Mouse (Mus musculus): ENCODE measurements around the gene Kcnd2.
A peak's percentile ranks its signal among the peaks of the same experiment; 100 is the strongest.
"Not testable (repeated sequence)": the region's sequence is repeated elsewhere in the genome, so short reads cannot be mapped to it uniquely, and the experiment has no call there.

Gene Kcnd2

DNA sequence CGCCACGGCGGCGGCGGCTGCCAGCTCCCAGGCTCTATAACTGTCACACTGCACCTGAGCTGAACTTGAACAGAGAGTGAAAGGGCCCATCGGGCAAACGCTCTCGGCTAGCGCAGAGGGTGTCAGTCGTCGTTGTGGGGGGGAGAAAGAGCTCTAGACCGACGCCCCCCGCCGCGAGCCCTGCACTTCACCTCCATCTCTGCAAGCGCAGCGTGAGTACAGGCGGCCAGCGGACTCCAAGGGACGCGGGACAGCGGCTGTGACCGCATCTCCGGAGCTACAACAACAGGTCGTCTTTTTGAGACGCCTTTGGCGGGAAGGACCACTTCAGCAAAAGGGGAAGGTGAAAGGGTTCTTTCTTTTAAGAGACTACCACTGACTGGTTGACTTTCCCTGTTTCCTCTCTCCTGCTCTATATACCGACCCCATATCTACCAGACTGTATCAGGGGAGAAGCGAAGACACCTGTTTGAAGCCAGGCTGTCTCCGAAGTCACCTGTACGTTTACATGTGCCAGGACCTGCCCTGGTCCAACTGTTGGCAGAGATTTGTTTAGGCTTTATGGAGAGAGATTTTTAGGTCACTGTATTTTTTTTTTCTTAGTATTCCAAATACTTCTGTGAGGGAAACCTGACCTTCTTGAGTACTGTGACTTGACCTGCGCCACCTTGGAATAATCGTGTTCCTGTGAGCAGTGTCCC lies at the start of gene Kcnd2:
TSS of gene Kcnd2 (plus strand) at position 13 of the 701 bp plus-strand sequence.
- DNase-seq (ENCODE audit: low read depth, low spot score) = no peak

DNA sequence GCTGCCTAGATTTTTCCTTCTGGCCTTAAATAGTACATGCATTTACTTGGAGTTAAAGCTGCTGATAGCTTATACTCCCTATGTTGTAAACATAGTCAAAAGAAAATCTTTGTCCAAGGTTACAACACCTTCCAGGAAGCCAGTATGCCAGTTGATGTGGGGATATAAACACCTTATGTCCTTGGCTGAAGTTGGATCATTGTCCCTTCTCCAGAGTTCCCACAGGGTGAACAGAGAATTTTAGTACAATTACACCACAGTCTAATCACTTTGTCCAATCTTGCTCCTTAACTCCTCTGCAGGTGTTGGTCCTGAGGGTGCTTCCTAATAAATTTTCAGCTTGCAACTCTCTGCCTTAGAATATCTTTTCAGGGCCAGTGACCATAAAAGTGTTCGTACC lies 48.7 kb upstream of the Kcnd2 start:
- DNase-seq (ENCODE audit: low read depth, low spot score) = no peak

DNA sequence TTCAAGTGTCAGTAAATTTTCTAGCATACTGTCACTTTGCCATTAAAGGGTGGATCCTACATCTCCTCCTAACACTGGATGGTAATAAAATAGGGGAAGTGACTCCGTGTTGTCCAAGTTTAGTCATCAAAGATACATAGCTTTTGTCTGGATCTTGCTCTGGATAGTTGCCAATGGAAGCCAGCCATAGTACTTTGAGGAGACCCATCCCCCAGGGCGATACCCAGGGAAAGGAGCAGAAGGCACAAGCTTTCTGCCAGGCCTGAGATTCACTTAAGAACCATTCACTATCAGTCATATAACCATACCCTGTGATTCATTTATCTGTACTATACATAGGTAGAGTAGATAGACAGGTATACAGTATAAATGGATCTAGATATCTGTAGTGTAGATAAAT lies 20.0 kb upstream of the Kcnd2 start:
- no peak for DNase-seq (ENCODE audit: low read depth, low spot score)

DNA sequence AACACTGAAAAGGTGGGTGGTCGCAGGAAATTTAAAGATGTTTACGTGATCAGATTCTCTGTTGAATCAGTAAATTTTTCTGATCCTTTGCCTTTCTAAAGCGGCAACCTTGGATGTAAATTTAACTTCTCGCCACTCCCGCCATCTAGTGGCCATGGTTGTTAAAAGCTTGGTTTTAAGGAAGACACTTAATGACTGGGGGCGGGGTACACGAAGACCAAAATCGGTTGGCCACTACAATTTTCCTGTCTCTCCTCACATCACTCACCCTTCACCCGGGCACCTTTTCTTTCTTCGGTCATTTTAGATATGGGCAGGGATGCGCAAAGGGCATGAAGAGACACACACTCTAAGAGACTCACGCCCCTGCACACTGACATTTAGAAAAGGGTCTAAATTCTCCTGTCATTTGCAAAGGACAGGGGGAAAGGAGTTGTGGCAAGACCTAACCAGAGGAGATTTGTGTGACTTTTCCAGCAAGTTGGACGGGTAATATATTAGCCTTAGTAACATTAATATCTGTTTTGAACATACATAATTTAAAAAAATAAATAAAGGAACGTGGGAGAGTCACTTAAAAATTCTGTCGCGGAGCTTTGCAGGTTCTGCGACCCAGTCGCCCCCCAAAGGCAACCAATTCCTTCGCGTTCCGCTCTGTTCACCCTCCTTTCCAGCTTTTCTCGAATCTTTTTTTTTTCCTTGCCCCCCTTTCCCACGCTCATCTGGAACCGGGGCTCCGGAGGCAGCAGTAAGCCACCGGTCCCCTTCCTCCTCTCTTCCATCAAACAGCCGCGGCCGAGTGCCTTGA lies 1.2 kb upstream of the Kcnd2 start:
- peak; percentile 79 for DNase-seq (ENCODE audit: low read depth, low spot score)

DNA sequence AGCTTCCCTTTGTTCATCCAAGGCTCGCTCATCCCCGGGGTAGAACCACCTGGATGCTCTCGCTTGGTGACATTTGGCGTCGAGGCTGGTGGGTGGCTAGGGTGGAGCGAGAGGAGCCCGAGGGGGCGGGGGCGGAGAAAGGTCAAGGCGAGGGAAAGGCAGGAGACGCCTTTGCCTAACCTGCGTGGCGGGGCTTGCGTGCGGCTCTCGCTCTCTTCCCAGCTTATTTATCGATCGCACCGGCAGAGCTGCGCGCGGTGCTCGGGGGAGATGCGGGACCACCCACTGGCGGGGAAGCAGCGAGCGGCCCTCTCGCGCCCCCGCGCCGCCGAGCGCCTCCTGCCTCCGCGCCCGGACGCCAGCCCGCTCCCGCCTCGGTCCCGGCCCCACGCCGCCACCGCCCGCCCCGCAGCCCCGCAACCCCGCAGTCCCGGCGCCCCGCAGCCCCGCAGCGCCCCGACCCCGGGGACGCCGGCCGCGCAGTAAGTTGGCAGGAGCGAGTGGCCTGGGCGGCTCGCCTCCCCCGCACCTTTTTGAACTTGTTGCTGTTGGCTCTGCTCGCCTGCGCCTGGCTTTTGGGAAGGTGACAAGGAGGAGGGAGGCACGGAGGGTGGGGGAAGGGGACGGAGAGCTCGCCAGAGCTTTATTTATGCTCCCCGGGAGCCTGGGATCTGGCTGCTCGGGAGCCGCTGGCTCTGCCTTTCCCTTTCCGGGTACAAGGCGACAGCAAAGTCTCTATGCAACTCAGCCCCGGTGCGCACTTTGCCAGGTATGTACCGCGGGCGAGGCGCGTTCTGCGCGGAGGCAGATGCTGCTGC lies 421 bp upstream of the Kcnd2 start:
- peak; percentile 45 for DNase-seq (ENCODE audit: low read depth, low spot score)

DNA sequence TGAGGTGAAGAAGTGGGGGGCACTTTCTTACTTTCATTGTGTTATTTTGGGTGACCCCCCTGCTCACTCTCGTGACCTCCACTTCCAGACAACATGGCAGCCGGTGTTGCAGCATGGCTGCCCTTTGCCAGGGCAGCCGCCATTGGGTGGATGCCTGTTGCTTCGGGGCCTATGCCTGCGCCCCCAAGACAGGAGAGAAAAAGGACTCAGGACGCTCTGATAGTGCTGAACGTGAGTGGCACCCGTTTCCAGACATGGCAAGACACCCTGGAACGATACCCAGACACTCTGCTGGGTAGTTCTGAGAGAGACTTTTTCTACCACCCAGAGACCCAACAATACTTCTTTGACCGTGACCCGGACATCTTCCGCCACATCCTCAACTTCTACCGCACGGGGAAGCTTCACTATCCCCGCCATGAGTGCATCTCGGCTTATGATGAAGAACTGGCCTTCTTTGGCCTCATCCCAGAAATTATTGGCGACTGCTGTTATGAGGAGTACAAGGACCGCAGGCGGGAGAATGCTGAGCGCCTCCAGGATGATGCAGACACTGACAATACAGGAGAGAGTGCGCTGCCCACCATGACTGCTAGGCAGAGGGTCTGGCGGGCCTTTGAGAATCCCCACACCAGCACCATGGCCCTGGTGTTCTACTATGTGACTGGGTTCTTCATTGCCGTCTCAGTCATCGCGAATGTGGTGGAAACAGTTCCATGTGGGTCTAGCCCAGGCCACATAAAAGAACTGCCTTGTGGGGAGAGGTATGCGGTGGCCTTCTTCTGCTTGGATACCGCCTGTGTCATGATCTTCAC lies 1.1 kb downstream of the Kcnd2 start:
- no peak for DNase-seq (ENCODE audit: low read depth, low spot score)

DNA sequence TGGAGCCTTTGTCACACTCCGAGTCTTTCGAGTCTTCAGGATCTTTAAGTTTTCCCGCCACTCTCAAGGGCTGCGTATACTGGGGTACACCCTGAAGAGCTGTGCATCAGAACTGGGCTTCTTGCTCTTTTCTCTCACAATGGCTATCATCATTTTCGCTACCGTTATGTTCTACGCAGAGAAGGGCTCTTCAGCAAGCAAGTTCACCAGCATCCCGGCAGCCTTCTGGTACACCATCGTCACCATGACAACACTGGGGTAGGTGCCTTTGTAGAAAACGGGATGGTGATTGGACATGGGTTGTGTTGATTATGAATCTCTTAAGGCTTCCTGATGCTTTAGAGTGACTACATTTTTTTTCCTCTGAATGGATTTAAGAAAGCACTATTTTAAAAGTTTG lies 1.9 kb downstream of the Kcnd2 start:
- no peak for DNase-seq (ENCODE audit: low read depth, low spot score)

DNA sequence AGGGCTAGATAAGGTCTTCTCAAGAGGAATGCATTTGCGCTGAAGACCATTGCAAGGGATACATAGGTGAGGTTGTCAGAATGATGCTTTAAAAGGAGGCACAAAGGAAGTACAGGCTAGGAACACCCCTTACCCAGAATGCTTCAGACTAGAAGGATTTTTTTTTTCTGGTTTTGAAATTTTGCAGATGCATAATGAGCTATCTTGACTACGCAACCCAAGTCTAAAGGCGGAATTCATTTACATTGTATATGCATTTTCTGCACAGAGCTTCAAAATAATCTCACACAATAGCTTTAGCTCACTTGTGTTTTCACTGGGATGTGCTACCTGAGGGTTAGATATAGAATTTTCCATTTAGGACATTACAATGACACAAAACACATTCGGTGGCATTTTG lies 10.8 kb downstream of the Kcnd2 start:
- DNase-seq (ENCODE audit: low read depth, low spot score) = no peak

DNA sequence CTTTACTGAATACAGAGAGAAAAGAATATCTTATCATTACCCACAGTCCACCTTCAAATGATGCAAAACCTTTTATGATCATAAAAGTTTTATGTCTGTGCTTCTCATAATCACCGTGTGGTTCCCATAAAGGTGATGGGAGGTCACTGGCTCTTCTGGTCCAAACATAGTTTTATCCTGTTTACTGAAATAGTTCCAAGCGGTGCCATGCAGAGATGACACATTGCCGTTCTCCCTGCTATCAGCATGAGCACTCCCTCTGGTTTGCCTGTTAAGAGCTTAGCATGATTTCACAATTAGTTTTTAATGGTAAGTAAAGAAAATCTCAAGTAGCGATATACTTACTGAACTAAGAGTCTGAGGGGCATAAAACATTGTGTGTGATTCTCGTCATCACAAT lies 43.7 kb downstream of the Kcnd2 start:
- DNase-seq (ENCODE audit: low read depth, low spot score) = no peak

DNA sequence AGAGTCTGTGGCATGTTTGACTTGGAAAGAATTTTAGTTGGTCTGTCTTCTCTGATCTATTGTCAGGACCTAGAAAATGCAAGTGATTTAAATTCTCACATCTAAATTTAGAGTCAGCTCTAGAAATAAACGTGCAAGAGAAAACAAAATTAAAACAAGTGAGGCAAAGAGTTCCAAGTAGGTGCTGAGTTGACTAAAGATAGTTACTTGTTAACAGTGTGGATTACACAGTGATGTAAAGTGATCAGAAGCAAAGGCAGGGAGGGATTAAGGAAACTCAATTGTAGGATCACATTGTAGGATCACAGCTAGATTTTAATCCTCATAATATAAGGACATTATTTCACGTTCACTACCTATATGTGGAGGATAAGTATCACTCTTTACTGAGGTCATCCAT lies 52.6 kb downstream of the Kcnd2 start:
- no peak for DNase-seq (ENCODE audit: low read depth, low spot score)

DNA sequence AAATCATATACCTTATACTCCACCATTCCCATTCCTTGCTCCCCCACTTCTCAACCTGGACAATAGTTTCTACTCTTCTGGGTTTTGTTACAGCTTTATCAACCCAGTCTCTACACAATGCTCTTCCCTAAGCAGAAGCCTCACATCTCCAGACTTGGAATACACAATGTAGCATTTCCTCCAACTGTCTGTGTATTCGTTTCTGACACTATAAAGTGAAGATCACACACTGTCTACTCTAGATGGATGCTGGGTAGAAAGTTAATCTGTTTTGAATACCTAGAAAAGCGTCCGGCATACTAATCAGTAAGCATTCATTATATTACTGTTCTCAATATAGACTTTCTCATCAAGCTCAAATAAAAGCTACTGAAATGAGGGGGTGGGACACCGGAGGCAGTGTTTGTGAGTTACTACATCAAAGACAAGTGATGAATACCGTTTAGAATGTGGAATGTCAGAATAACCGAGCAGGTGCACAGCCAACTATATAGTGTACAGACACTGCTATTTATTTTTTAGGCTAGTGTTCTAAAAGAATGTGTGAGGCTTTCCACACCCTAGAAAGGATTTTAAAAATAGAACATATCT lies 62.1 kb downstream of the Kcnd2 start:
- DNase-seq (ENCODE audit: low read depth, low spot score) = no peak

DNA sequence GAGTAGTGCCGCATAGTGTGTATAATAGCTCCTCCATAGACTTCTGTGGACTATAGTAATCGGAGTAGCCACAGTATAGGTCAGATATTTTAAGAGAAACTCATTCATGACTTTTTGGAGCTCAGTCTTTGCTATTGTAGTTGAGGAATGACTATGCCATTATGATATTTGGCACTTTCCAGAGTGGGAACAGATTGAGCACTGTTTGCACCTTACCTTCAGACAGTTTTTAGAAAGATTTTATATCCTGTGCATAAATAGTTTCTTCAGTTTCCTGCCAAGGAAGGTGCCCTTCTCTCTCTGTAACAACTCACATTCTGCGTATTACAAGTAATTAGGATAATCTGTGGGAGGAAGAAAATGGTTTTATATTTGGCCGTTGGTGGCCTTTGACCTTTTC lies 89.6 kb downstream of the Kcnd2 start:
- DNase-seq (ENCODE audit: low read depth, low spot score) = no peak

DNA sequence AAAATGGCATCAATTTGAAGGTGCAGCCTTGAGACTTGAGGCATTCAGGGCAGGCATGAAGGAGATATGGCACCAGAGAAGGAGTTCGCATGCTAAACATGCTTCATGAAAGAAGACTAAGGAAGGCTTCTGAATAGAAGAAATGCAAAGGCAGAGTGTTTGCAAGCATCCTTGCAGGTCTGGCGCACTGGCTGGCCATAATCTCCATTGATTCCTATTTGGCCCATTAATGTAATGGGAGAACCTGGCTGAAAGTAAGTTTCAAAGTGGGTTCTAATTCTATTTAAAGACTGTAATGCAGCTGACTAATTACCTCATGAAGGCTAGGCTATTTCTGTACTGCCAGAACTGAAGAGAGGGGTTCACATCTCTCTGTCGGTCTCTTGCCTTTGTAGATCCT lies 94.9 kb downstream of the Kcnd2 start:
- no peak for DNase-seq (ENCODE audit: low read depth, low spot score)

DNA sequence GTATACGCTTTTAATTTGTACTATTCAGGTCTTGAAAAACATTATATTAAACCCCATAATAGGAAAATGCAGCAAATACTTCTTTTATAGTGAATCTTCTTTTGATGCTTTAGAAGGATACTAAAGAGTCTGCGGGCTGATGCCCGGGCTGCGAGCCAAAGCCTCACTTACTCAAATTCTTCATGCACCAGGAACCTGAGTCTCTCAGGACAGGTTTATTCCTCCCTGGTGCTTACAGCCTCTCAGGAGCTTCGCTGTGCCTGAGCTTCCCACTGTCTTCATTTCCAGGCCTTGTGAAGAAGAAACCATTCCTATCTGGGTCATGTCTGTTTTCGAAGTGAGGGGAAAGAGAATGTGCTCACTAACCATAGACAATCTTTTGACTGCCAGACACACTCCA lies 106.1 kb downstream of the Kcnd2 start:
- no peak for DNase-seq (ENCODE audit: low read depth, low spot score)

DNA sequence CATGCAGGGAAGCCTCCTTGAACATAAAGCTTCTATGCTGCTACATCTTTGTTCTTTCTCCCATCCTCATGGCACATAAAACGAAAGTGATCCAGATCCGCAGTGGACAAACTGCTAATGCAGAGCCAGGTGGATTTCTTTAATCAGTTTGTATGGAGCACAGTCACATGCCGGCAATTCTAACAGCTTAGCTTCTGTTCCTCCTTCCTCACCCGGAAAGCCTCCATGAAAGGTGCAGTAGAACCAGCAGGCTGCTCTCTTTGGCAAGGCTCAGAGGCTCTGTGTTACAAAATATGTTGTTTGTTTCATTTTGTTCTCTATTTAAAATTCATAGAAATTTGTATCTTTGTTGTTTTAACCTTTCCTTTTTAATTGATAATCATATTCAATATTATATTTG lies 106.9 kb downstream of the Kcnd2 start:
- no peak for DNase-seq (ENCODE audit: low read depth, low spot score)

DNA sequence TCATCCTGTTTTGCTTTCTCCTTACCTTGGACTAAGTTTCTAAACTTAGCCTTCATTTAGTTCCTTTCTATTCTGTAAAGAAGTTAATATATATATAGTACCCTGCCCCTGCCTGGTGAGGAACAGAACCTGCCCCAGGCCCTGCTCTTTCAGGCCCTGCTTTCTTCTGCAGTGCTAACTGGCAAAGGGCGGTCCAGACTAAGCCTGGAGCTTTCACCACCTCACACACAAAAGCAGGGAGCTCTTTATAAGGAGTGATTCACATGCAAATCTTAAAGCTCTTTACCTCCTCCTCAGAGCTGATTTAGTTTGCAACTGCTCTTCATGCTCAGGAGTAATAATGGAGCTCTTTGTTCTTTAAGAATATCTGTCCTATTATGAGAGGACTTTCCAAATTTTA lies 109.9 kb downstream of the Kcnd2 start:
- DNase-seq (ENCODE audit: low read depth, low spot score) = no peak

DNA sequence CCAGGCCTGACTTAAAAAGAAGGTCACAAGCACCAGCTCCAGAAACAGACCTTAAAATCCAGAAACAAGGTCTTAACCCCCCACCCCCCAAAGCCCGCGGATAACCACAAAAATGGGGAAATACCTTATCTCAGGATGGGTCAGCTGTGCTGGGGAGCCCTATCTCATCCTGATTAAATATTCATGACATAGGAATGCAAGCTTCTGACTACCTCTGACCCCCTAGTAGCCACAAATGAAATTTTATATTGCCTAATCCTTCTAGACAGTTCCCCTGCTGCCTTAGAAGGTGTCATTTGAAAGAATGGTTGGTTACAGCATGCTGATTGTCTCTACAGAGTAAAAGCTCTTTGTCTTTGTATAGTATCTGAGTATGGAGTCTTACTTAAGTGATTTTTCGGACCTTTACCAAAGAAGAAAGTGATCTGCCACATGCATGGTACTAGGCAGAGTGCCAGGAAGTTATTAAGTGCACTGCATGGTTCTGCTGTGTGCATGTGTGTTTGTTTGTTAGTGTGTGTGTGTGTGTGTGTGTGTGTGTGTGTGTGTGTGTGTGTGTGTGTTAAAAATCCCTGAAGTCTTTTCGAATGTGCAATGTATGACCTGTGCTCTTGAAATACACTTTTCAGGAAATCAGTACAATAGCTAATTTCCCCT lies 111.9 kb downstream of the Kcnd2 start:
- no peak for DNase-seq (ENCODE audit: low read depth, low spot score)

DNA sequence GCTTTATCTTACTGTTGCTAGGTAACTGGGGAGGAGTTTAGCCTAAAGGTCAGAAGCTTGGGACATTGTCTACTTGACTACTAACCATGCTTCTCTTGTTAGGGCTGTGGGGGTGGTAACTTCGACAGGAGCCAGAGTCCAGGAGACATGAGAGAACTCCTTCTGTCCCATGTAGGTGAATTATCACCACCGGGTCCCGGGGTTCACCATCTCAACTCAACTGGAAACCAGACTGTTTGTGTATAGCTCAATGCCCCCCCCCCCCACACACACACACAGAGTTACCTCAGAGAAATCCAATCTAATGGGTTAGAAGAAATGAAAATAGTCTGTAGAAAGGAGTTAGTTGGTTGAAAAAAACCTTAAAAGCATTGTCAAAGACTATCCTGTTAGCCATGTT lies 170.0 kb downstream of the Kcnd2 start:
- not testable (repeated sequence) for DNase-seq (ENCODE audit: low read depth, low spot score)

DNA sequence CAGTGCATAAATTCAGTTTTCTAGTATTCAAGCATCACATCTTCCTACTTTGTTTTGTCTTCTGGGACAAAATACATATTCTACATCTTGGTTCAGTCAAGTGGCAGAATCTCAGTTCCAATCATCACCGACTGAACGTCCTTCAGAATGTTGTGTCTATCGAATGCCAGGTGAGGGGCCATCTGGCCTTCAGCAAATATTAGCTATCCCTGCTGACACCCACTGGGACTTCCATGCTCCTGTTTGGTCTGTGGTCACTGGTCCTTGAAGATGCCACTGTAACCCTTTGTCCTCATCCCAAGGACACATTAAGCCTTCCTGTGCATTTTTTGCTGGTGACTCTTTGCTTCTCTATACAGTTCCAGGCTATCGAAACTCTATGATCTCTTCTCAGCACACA lies 176.5 kb downstream of the Kcnd2 start:
- DNase-seq (ENCODE audit: low read depth, low spot score) = no peak

DNA sequence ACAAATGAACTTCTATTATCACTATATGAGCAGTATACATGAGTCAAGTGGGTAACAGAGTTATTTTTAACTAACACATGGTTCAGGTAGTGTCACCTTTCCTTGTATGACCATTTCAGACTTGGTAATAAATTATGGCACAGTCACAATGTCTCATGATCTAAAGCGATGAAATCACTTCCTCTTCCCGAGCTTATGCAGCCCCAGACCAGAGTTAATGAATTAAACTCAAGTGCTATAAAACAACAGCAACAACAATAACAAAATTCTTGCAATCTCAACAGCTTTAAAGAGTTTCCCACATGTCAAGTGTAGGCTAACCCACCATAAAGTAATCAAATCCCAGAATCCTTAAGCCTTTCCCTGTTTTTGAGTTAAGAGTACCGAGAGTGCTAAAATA lies 198.4 kb downstream of the Kcnd2 start:
- DNase-seq (ENCODE audit: low read depth, low spot score) = no peak

DNA sequence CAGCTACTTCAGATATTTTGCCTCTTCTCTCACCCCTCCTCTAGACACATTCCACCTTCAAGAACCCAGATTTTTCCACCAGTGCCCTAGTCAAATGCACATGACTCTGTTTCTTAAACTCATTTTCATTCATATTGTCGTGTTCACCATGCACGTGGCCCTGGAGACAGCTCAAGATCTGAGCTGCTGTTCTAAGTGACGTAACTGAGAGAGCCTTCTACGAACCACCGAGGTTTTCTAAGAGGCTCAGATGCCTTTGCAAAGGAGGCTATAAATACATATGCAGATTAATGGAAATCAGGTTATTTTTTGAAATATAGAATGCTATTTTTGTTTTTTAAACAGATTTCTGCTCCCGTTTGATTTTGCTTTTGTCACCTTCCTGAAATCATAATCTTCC lies 202.9 kb downstream of the Kcnd2 start:
- DNase-seq (ENCODE audit: low read depth, low spot score) = no peak

All from forelimb bud, embryonic 11.5 days (tissue).